Mouse (Mus musculus) urinary bladder, postnatal 25 days (tissue): ENCODE measurements at regions not wholly inside any gene's neighbourhood (a gene's known extent, or its start where the extent isn't known, plus 50 kb on each side); places are given as distances from the start of the nearest gene placed in this dataset.
"Not testable (repeated sequence)": the region's sequence is repeated elsewhere in the genome, so short reads cannot be mapped to it uniquely, and the experiment has no call there.

Experiments
- DNase-seq: peaks from one replicate; pipeline ENCODE4 v3.0.0; 2022; ENCODE audit warnings: low spot score

DNA sequence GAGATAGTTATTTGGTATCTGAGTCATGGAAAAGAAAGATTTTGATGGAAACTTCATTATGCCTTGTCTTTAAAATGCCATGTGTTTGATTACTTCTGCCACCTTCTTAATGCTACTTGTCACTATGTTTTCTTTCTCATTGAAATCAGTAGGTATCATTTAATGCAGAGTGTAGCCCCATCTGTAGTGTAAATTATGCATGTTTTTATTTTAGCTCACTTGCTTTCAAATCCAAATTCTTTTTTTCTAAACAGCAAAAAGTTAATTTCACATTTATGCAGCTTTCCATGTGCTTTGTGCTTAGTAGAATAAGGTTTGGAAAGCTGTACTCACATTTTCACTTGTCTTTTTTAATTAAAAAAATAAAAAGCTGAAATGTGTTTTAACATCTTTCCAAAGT, 748.0 kb upstream of the Epha7 start:
- DNase-seq: no peak

DNA sequence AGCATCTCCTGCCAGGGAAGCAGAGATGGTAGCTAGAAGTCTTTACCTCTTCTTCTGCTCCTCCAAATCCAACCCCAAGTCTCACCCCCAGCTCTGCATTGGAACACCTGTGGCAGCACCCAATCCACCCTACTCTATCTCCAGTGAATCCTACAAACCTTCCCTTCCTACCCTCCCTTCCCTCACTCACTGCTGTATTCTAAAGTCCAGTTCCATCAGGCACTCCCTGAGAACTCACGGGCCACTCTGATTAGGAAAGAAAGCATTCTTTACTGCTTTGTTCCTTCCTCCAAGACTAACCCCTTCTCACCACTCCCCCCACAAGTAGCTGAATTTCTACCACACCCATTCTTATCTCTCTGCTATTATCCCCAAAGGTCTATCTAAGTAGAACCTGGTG, 747.1 kb upstream of the Epha7 start:
- no peak for DNase-seq

DNA sequence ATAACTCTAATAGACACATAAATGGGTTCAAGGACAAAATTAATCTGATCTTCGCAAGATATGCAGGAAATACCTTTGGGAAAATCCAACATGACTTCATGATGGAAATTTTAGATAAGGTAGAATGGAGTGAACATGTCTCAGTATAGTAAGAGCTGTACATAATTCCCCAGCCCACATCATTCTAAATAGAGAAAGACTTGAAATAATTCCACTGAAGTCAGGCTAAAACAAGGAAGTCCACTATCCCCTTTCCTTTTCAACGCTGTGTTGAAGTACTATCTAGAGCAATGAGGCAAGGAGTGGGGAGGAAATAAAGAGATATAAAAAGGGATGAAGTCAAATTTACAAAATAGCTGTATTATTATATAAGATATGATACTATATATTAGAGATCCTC, 733.9 kb upstream of the Epha7 start:
- DNase-seq: no peak

DNA sequence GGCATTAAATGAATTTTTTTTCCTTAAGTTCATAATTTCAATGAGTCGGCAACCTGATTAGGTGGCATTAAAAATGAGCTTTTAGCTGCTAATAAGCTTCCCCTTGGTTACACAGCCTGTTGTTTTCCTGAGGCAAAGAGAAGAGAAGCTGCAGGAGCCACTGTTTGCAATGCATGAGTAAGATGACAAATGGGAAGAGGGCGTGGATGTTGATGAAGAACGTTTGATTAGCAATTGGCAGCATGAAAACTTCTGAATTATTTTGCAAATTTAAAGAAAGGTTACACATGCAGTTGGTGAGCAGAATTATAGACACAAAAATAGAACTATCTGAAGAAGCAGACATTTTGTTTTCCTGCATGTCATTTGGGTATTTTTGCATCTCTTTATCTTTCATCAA, 720.1 kb upstream of the Epha7 start:
- DNase-seq: no peak

- no peak for DNase-seq
These were observed 669.8 kb upstream of the Epha7 start for GRCm38 (mm10) chr4:28143165-28143564.

- no peak for DNase-seq
These were observed 657.8 kb upstream of the Epha7 start for GRCm38 (mm10) chr4:28155116-28155515.

- DNase-seq: peak; percentile 17
These were observed 636.2 kb upstream of the Epha7 start for GRCm38 (mm10) chr4:28176771-28177170.

- no peak for DNase-seq
These were observed 622.1 kb upstream of the Epha7 start for GRCm38 (mm10) chr4:28190861-28191260.

DNA sequence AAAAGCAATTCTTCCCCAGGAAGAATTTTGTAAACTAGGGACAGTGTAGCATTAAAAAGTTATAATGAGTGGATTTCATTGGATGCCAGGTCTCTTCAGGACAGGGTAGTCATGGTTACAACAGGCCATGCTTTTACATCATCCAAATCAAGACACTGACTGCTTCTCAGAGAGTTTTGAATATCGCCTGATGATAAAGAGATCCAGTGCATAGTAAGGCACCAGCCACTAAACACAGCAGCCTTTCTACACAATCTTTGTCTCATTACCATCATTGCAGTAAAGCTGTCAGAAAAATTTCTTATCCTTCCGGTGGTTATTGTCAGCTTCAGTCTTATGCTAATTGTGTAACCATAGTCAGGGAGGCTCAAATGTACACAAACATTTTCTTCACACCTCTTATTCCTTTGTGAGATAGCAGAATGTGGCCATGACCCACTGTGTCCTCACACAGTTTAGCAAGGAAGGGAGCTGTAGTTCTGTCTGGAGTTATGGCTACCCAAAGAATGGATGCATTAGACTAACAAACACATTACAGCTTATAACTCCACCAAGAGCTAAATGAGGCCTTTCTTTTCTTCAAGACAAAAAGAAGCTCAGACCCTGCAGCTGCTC, 585.2 kb upstream of the Epha7 start:
- DNase-seq: no peak

DNA sequence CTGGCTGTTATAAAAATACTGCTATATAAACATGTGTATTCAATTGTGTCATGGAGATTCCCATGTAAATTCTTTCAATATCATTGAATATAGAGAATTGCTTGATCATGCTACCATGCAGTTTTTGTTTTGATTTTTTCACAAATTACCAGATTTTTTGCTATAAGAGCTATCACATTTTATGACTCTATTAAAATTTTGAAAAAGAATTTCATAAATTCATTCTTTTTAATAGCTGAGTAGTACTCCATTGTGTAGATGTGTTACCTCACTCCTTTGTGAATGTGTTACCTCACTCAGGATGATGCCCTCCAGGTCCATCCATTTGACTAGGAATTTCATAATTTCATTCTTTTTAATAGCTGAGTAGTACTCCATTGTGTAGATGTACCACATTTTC, 577.4 kb upstream of the Epha7 start:
- not testable (repeated sequence) for DNase-seq

DNA sequence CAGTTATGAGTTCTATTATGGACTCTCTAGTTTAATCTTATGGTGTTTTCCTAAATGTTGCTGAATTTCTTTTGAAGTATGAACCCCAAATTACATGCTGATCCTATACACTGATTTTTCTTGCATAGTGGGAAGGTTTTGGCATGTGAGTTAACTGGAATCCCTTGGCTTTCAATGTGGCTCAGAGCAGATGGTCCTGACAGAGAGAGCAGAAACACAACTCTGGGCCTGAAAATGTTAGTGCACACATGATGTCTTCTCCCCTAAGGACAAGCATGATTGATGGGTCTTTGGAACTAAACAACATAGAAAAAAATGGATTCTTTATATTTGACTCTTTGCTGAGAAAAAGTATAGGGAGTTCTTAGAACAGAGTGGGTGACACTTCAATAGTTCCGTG, 570.7 kb upstream of the Epha7 start:
- no peak for DNase-seq
